Mouse (Mus musculus) small intestine, adult 2 months (tissue): Measurements from ENCODE around the gene Mrpl58.

Source experiments
- CTCF ChIP-seq: fragments of 200-500 bp; IDR thresholded peaks from 2 replicates; pipeline ENCODE4 v1.5.1; 2012; ENCODE audit warnings: low read depth, mild to moderate bottlenecking, control low read depth, inconsistent platforms, low read length, moderate library complexity, mixed read lengths; ENCODE audit not compliant: insufficient replicate concordance, insufficient read length; ENCODE audit errors: extremely low read depth
- POLR2A ChIP-seq: fragments of 200-500 bp; IDR thresholded peaks from 2 replicates; pipeline ENCODE4 v1.6.1; 2012; ENCODE audit warnings: low read depth, mild to moderate bottlenecking, control low read depth, inconsistent platforms, low read length, moderate library complexity

GRCm38 (mm10) chr11:115370368-115370767 is 33.2 kb upstream of the Mrpl58 start:
- no peak for TF ChIP-seq POLR2A
- no peak for TF ChIP-seq CTCF
